ENCODE assay signal across 20 mouse cellular contexts in genomic region chr4:118525779-118526178, GRCm38 (mm10). TPM values are rescaled to one million over a fixed set of nuclear protein-coding genes. Genes with fewer than 3 reads are reported as not detected.
"Had no signal": no experiment of that assay in that cellular context is flagged by ENCODE, and none has a peak within 500 bp of the region (broad histone marks: within the 10 kb centered on the region; RNA-seq: fewer than 3 reads in every experiment).

No protein-coding gene starts in this region.

- H3K27me3 ChIP-seq: liver, embryonic 13.5 days; megakaryocyte, embryonic 14.5 days; midbrain, embryonic 13.5 days; neural tube, embryonic 13.5 days had no signal

- H3K36me3 ChIP-seq: liver, embryonic 13.5 days; midbrain, embryonic 10.5 days; midbrain, embryonic 13.5 days; neural tube, embryonic 13.5 days had no signal

- H3K4me3 ChIP-seq: left cerebral cortex, adult 2 months; liver, embryonic 13.5 days; megakaryocyte, embryonic 14.5 days; midbrain, embryonic 10.5 days; midbrain, embryonic 13.5 days; myocyte; neural tube, embryonic 13.5 days had no signal

- H3K4me2 ChIP-seq: midbrain, embryonic 13.5 days; neural tube, embryonic 13.5 days had no signal

- H3K9ac ChIP-seq: liver, embryonic 13.5 days; midbrain, embryonic 13.5 days; neural tube, embryonic 13.5 days had no signal

- H3K4me1 ChIP-seq: midbrain, embryonic 13.5 days; neural tube, embryonic 13.5 days had no signal

- DNase-seq: layer of hippocampus, postnatal 36 days; liver, embryonic 13.5 days; lung, adult 2 months; lung, postnatal 14 days; lung, postnatal 4 days; retina, postnatal 1 day; thymus, postnatal 25 days had no signal

- ATAC-seq: midbrain, embryonic 13.5 days; midbrain, embryonic 16.5 days had no signal

- H3K9me3 ChIP-seq: liver, embryonic 13.5 days; megakaryocyte, embryonic 14.5 days; midbrain, embryonic 10.5 days; midbrain, embryonic 13.5 days; neural tube, embryonic 13.5 days had no signal

- H3K27ac ChIP-seq: left cerebral cortex, adult 2 months; liver, embryonic 13.5 days; midbrain, embryonic 13.5 days; neural tube, embryonic 13.5 days had no signal

RNA-seq across cellular contexts. Expression of gene 2610528J11Rik, which starts 1.0 kb away (rescaled TPM):
- total RNA-seq: layer of hippocampus, adult 8-10 months; layer of hippocampus, postnatal 10 days; layer of hippocampus, postnatal 36 days; left cerebral cortex, adult 2 months; left cerebral cortex, postnatal 10 days; left cerebral cortex, postnatal 36 days; monocyte, adult 5-6 weeks; neutrophil, adult 5-6 weeks had no signal
- polyA plus RNA-seq: midbrain, embryonic 16.5 days; myocyte; neural tube, embryonic 13.5 days had no signal

RNA-seq across cellular contexts. Expression of gene Tmem125, which starts 18.1 kb away (rescaled TPM):
- total RNA-seq: monocyte, adult 5-6 weeks had no signal
- polyA plus RNA-seq: midbrain, embryonic 13.5 days; midbrain, embryonic 16.5 days; myocyte; neural tube, embryonic 13.5 days had no signal

RNA-seq across cellular contexts. Expression of gene Tie1, which starts 35.9 kb away (rescaled TPM):
- total RNA-seq: monocyte, adult 5-6 weeks; neutrophil, adult 5-6 weeks had no signal
- polyA plus RNA-seq: myocyte had no signal
